Mouse (Mus musculus) midbrain, postnatal 0 days (tissue): ENCODE data around the gene Sdk1. TPM values are rescaled to one million over a fixed set of nuclear protein-coding genes. Genes with fewer than 3 reads are reported as not detected.

ENCODE experiments used
- ATAC-seq: fragments of 200-750 bp; cut with Nextera tagmentation; 2 replicates; pipeline ENCODE4 v1.8.0; 2017; ENCODE audit warnings: moderate number of reproducible peaks, mild to moderate bottlenecking, moderate TSS enrichment, moderate library complexity; ENCODE audit not compliant: low FRiP score
- DNase-seq: peaks from one replicate; pipeline ENCODE4 v3.0.0-alpha.2; 2015; ENCODE audit warnings: low spot score
- H3K27ac ChIP-seq: fragments of 300-500 bp; sonication (generic); 2 replicates; pipeline ENCODE4 v1.5.1; 2014; ENCODE audit warnings: low read depth, mild to moderate bottlenecking, low read length, mixed read lengths
- H3K27me3 ChIP-seq: fragments of 300-500 bp; sonication (generic); 2 replicates; pipeline ENCODE4 v1.6.1; 2014; ENCODE audit warnings: low read length, control low read depth, mixed read lengths; ENCODE audit not compliant: insufficient read depth
- H3K36me3 ChIP-seq: fragments of 300-500 bp; sonication (generic); 2 replicates; pipeline ENCODE4 v1.6.1; 2014; ENCODE audit warnings: low read length, control low read depth, mixed read lengths; ENCODE audit not compliant: insufficient read depth
- H3K4me1 ChIP-seq: fragments of 300-500 bp; sonication (generic); 2 replicates; pipeline ENCODE4 v1.6.1; 2014; ENCODE audit warnings: mild to moderate bottlenecking, control low read depth, antibody characterized with exemption, low read length, mixed read lengths; ENCODE audit not compliant: insufficient read depth
- H3K4me2 ChIP-seq: fragments of 300-500 bp; sonication (generic); 2 replicates; pipeline ENCODE4 v1.6.1; 2014; ENCODE audit warnings: low read depth, mild to moderate bottlenecking, low read length, mixed read lengths; ENCODE audit not compliant: poor library complexity, severe bottlenecking
- H3K4me3 ChIP-seq: fragments of 300-500 bp; sonication (generic); 2 replicates; pipeline ENCODE4 v1.5.1; 2014; ENCODE audit warnings: low read depth, mild to moderate bottlenecking, low read length, moderate library complexity
- H3K9ac ChIP-seq: fragments of 300-500 bp; sonication (generic); replicated peaks from 2 replicates; pipeline ENCODE4 v1.6.1; 2014; ENCODE audit warnings: mild to moderate bottlenecking, low read length, moderate library complexity, mixed read lengths; ENCODE audit not compliant: poor library complexity, severe bottlenecking
- H3K9me3 ChIP-seq: fragments of 300-500 bp; sonication (generic); 2 replicates; pipeline ENCODE4 v1.6.1; 2016; ENCODE audit warnings: low read length, control low read depth
- CTCF ChIP-seq: IDR thresholded peaks from 2 replicates; pipeline ENCODE4 v1.5.1; 2016; ENCODE audit warnings: antibody characterized with exemption, mild to moderate bottlenecking
- WGBS: fragments of 180-500 bp; shearing (Covaris S2); extraction: QIAGEN DNeasy Blood & Tissue Kit; methylation state at CpG from one replicate; pipeline ENCODE4 v1.1.7; 2014; 5-methylcytosine and 5-hydroxymethylcytosine counted together
- polyA plus RNA-seq: library from polyadenylated mRNA; unstranded; fragments of >200 nt; fragmentation: Nextera tagmentation; extraction: Ambion mirVana; gene quantifications from 2 replicates; pipeline ENCODE4 v1.2.1, GENCODE M21; 2015
- total RNA-seq: library from RNA; depleted of rRNA; stranded (reverse); fragments of >200 nt; gene quantifications from 2 replicates; pipeline ENCODE4 v1.2.3, GENCODE M21; 2014

The Sdk1 gene
- total and polyA plus RNA-seq, 2 experiments from 2014 or later: 2.6 to 26.7 TPM

- H3K4me3 ChIP-seq: no peak overlapping the region
Observed at GRCm38 (mm10) chr5:141651690-141652377, 410.5 kb downstream of the Sdk1 start.

GRCm38 (mm10) chr5:141676371-141676770 is 435.1 kb downstream of the Sdk1 start:
- Histone ChIP-seq H3K4me3 (no peak overlapping the region), H3K27me3 (no peaks in the 10 kb centered on the region), H3K36me3 (no peaks in the 10 kb centered on the region), H3K9ac (no peak overlapping the region), H3K4me2 (no peak overlapping the region), H3K9me3 (no peaks in the 10 kb centered on the region; the same call in 1 of the 2 replicates), H3K27ac (no peak overlapping the region), H3K4me1 (no peaks in the 10 kb centered on the region)
- no peak for TF ChIP-seq CTCF
- DNase-seq (no peak), ATAC-seq (no peak)
- 72% methylated on average over 1 of the region's 1 CpGs for WGBS

More at GRCm38 (mm10) chr5:141651690-141652377, 410.5 kb downstream of the Sdk1 start:
- Histone ChIP-seq H3K4me2 (no peak overlapping the region), H3K4me1 (no peaks in the 10 kb centered on the region), H3K27ac (no peak overlapping the region), H3K36me3 (no peaks in the 10 kb centered on the region), H3K9me3 (no peaks in the 10 kb centered on the region), H3K9ac (no peak overlapping the region), H3K27me3 (no peaks in the 10 kb centered on the region)
- TF ChIP-seq CTCF: no peak
- ATAC-seq: no peak
- DNase-seq: no peak
- WGBS: 91% methylated on average over 4 of the region's 4 CpGs

- H3K9ac ChIP-seq: no peak overlapping the region
Observed at GRCm38 (mm10) chr5:141677034-141677433, 435.7 kb downstream of the Sdk1 start.

GRCm38 (mm10) chr5:141677841-141678240 is 436.6 kb downstream of the Sdk1 start:
- ATAC-seq (no peak), DNase-seq (no peak)
- WGBS: 92% methylated on average over 8 of the region's 8 CpGs
- Histone ChIP-seq H3K27me3 (no peaks in the 10 kb centered on the region), H3K4me2 (no peak overlapping the region), H3K27ac (no peak overlapping the region), H3K9me3 (no peaks in the 10 kb centered on the region; the same call in 1 of the 2 replicates), H3K4me1 (no peaks in the 10 kb centered on the region), H3K9ac (no peak overlapping the region), H3K36me3 (no peaks in the 10 kb centered on the region), H3K4me3 (no peak overlapping the region)
- no peak for TF ChIP-seq CTCF

More at GRCm38 (mm10) chr5:141677034-141677433, 435.7 kb downstream of the Sdk1 start:
- no peaks in the 10 kb centered on the region; the same call in 1 of the 2 replicates for H3K9me3 ChIP-seq
- DNase-seq (no peak), ATAC-seq (no peak)
- no peak overlapping the region for H3K4me3 ChIP-seq
- no peaks in the 10 kb centered on the region for H3K36me3 ChIP-seq
- whole genome bisulfite sequencing: 94% methylated on average over 1 of the region's 1 CpGs
- no peak overlapping the region for H3K4me2 ChIP-seq
- H3K4me1 ChIP-seq: no peaks in the 10 kb centered on the region
- TF ChIP-seq CTCF: no peak
- H3K27ac ChIP-seq: no peak overlapping the region
- no peaks in the 10 kb centered on the region for H3K27me3 ChIP-seq

GRCm38 (mm10) chr5:141686876-141687420 is 445.7 kb downstream of the Sdk1 start:
- H3K4me2 ChIP-seq: no peak overlapping the region
- no peaks in the 10 kb centered on the region for H3K9me3 ChIP-seq
- H3K27me3 ChIP-seq: no peaks in the 10 kb centered on the region
- H3K36me3 ChIP-seq: no peaks in the 10 kb centered on the region
- DNase-seq (no peak), ATAC-seq (no peak)
- no peaks in the 10 kb centered on the region for H3K4me1 ChIP-seq
- TF ChIP-seq CTCF: no peak
- H3K4me3 ChIP-seq: no peak overlapping the region
- no peak overlapping the region for H3K9ac ChIP-seq
- WGBS: 55% methylated on average over 7 of the region's 7 CpGs
- no peak overlapping the region for H3K27ac ChIP-seq

- H3K4me2 ChIP-seq: no peak overlapping the region
- no peaks in the 10 kb centered on the region for H3K9me3 ChIP-seq
- H3K27me3 ChIP-seq: no peaks in the 10 kb centered on the region
- H3K4me3 ChIP-seq: no peak overlapping the region
- 48% methylated on average over 12 of the region's 12 CpGs for WGBS
- H3K36me3 ChIP-seq: no peaks in the 10 kb centered on the region
- no peak overlapping the region for H3K9ac ChIP-seq
- TF ChIP-seq CTCF: no peak
- no peaks in the 10 kb centered on the region for H3K4me1 ChIP-seq
- ATAC-seq (no peak), DNase-seq (peak; percentile 84)
- no peak overlapping the region for H3K27ac ChIP-seq
Observed at GRCm38 (mm10) chr5:141689442-141690105, 448.3 kb downstream of the Sdk1 start.
